Mouse (Mus musculus) cerebellum, postnatal 14 days (tissue): ENCODE measurements at regions not wholly inside any gene's neighbourhood (a gene's known extent, or its start where the extent isn't known, plus 50 kb on each side); places are given as distances from the start of the nearest gene placed in this dataset.
A peak's percentile ranks its signal among the peaks of the same experiment; 100 is the strongest.

Experiments used
- DNase-seq, 2 experiments: peaks; one replicate each; pipeline ENCODE4 v3.0.0; 2021; ENCODE audit warnings: mixed read lengths in 2 of 2

DNA sequence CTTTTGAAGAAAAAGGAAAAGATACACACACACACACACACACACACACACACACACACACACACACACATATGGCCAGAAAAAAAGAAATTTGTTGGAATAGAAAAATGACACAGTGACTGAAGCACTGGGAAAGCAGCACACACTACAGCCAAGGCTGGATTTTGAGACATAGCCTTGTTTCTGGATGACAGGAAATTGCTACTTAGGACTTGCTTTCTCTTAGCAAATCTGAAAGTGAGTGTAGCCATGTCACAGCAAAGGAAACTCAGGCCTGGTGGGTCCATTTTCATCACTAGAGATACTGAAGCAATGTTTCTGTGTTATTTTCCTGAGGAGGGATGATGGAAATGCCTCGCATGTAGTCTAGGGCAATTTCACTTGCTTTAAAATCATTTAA, 271.3 kb upstream of the Gpc5 start:
- no peak for DNase-seq

DNA sequence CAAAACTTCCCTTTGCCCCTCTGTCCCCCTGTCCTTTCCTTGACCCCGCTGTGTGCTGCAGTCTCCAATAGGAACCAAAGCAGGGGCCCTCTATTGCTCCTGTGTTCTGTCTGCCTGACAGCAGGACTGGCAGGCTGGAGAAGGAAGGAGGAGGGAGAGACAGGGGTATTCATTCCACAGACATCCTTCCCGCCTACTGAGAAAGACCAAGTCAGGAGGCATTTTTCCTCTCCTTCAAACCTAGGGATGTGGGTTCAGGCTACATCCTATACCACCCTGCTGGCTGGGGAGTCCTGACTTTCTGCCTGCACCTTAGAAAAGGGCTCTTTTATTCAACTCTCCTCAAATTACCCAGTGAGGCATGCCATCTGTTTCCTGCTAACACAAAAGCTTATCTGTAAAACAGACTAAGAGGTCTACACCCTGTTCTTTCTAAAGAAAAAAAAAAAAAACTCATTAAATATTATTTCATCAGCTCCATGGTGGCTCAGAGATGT, 270.9 kb upstream of the Gpc5 start:
- no peak for DNase-seq

DNA sequence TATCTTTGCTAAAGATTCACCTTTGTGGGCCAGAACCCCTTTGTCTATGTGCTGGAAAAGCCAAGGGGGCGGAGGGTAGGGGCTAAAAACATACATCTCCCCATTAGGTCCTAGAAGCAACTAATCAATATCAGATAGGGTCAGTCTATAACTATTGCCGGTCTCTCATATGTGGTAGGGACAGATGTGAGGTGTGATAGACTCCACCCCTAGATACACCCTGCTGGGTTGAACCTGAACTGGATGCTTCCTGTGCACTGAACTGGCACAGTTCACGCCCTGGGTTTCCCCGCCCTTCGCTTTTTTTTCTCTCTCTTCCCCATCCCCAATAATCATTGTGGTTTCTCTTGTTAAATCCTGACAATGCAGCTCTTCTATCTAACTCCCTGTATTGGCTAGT, 270.3 kb upstream of the Gpc5 start:
- DNase-seq: no peak

DNA sequence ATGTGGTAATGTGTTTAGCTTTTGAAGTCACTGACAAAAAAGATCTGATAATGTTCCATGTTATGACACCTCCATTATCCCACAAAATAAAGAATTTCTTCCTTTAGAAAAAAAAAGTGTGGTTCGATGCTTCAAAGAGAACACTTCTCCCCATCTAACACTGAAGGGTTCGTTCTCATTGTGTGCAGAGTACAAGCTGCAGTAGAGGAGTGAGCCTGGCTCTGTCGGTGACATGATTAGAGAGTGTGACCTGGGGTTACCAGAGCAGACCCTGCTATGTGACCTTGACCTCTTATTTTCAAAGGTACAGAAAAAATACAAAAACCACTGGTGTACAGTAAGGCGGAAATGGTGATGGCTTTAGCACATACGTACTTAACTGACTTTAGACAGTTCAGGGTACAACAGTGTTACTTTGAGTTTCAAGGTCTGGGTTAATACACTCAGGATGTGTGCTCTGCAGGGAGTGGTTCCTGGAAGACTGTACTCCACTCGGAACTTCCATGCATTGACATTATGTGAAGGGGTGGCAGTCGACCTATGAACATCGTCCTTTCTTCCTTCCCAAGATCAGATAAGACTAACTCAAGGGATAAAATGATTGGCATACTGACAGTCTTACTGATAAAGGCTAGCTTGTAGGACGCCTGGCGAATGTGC, 265.2 kb upstream of the Gpc5 start:
- no peak for DNase-seq

DNA sequence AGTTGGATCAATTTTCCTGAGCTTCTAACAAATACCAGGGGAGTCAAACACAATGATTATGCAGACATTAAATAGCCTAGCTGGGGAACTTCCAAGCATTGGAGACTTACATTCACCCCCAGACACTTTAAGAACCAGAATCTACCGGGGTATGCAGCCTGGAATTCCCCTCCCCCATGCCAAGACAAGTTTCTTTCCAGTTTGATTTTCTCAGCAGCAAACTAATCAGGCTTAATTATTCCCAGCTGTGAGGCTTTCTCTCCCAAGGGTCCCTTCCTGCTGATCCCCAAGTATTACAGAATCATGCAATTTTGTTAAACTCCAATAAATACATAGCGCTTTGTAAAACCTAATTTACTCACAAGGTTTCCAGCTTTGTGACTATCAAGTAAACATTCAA, 262.7 kb upstream of the Gpc5 start:
- no peak for DNase-seq

DNA sequence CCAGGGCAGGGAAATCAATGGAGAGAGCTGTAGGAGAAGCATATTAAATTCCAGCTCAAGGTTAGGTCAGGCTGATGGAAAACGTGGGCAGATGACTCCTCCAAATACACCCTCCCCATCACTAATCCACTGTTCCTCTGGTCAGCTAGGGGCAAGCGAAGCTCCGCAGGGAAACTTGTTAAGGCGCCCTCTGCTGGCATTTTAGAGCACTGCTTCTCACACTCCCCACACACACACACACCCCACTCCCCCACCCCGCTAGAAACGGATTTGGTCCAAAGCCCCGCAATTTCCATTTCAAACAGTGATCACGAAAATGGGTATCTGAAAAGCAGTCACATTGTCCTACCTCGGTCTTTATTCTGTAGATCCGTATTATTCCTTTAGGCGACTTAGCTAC, 259.0 kb upstream of the Gpc5 start:
- peak; percentile 25 to 44 for DNase-seq

DNA sequence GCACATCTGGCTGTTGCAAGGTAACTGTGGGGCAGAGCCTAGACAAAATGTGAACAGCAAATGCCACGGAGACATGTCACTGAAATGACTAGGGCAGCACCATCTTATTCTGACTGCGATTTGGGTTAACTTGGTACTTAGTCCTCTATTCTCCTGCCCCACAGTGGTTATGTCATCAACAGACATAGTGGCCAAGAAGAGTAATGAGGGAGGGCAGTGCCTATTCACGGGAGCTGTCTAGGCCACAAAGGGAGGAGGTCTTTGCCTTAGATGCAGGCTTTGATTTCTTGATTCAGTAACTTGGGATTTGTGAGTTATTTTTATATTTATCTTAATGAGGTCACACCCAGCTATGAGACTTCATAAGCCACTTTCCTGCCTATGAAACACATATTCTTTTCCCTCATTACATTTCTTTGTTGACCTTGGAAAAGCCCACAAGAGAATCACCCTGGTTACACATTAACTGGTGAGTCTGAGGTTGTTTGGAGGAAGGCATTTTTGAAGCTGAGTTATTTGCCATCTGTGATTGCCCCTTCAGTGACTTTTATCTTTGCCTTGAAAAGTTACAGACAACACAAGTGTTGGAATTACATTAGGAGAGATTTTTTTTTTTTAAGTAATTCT, 255.2 kb upstream of the Gpc5 start:
- no peak for DNase-seq

DNA sequence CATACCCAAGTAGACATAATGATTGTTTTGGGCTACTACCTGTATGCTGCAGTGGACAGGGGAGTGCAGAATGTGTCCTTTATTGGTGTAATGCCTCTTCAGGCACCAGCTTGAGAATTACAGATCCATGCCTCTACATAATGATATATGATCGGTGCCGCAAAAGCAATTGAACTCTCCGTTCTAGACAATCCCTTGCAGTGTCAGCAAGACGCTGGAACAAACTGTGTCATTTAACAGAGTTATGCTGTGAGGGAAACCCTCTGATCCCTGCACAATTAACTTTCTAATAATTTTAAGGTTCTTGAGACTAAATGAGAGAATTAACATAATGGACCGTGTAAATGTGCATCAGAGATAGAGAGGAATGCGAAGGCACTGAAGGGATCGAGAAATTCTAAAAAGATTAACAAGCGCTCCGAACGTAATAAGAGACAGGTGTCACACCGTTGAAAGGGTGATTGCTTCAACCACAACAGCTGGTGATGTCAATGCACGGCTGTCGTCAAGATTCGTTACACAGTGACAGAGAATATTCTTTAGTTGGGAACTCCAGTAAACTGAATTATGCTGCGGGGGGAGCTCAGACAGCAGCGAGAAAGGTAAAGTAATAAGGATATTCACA, 254.3 kb upstream of the Gpc5 start:
- no peak for DNase-seq

DNA sequence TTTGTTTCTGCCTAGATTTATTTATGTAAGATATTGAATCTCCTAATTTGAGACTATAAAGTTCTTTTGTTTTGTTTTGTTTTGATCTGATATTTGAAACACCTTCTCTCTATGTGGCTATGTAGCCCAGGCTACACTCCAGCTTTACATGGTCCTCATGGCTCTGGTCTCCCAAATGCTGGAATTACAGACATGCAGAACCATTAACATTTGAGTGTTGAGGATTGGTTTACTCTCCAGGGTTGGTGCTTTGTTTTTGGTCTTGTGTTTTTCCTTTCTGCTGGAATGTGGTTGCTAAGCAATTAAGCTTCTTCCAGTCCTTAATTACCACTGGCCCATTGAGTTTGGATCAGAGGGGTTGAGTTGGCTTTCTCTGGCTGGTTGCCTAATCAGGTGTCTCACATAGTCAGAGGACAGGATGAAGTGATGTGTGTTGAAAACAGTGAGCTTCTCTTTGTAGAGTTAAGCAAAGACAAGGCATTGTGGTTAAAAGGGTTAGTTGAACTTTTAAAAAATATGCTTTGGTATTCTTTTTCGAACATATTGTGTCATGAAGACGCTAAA, 252.6 kb upstream of the Gpc5 start:
- DNase-seq: no peak

DNA sequence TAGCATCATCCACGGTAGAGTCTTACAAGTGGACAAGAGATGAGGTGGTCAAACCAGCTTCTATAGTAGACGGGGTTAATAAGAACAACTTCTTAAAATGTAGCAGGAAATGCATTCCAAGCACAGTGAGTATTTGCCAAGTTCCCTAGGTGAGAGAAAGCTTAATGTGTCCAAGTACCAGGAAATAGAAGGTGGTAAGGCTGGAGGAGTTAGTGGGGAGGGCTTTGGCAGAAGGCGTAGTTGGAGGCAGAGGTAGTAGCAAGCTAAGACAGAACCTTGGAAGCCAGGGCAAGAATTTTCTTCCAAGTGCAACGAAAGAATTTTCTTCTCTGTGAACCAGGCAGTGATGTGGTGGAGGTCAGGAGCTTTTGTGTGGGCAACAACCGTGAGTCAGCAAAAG, 251.2 kb upstream of the Gpc5 start:
- DNase-seq: no peak

DNA sequence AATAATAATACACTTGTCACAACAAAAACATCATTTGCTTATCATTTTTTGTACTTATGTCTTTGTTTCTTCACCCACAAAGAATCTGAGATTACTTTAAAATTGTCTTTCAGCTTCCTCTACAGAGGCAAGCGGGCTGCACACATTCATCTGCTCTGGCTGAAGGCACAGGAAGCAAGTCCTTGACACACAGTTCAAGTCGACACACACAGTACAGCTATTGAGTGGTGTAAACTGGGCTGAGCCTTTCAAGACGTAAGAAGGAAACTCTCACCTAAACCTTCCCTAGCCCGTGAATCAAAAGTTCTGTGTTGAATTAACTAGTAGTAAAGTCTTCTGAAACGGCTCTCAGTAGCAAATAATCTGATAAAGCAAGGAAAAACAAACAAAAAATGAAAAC, 250.5 kb upstream of the Gpc5 start:
- no peak for DNase-seq

DNA sequence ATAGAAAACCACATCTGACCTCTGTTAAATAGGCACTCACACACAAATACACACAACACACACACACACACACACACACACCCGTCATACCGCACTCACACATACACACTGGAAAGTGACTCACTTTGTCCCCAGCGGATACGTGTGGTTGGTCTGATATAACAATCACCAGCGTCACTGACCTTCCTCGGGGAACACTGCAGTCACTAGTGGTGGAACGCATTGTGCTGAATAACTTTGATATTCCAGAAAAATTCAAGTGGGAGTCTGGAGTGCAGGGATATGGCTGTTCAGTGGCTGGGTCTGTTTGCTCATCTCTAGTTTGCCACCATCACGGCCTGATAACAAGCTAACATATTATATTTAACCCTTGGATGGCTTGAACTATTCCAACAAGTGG, 249.7 kb upstream of the Gpc5 start:
- no peak for DNase-seq

DNA sequence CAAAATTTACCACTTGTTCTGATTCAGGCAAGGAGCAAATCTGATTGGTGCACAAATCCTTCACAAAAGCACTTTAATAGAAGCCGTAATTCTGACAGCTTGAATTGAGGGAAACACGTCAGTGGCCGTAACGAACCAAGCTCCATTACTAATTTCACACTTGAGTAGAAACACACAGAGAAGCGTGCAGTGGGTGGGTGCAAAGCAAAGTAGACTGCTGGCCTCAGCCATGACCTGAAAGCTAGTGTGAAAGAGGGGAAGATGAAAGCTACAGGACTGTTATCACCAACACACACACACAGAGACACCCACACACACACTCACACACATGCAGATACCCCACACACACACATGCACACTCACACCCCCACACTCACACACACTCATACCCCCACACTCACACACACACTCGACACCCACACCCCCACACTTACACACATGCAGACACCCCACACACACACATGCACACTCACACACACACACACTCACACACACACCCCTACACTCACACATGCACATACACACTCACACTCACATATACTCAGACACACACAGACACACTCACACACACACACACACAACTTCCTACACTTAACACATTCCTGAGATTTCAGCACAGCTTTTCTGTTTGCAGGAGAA, 248.8 kb upstream of the Gpc5 start:
- no peak for DNase-seq

DNA sequence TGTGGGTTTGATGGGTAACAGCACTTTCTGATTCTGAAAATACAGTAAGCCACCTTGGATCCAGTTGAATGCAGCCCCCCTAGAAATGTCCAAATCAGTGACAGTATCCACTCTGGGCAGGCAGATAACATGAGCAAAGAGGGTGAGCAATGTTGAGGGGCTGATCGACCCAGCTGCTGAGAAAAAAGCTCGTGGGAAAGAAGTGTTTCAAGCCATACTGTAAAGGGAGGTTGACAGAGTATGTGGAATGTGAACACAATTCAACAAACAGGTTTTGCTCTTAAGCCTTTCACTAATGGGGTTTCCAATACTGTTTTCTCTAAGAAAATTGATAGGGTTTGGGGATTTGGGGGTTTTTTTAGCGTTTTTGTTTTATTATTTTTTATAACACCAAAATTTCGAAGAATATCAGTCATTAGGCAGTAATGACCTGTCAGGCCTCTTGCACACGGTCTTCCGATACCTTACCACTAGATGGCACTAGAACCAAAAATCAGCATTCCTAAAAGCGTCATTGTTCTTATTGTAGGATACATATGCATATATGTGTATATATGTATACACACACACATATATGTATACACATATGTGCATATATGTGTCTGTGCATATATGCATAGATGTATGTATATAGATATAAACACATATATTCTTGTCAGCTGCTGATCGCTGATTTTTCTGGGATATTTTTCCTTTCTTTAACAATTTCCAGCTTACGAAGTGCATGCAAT, 237.5 kb upstream of the Gpc5 start:
- peak in 1 of 2 experiments; percentile 34 for DNase-seq

DNA sequence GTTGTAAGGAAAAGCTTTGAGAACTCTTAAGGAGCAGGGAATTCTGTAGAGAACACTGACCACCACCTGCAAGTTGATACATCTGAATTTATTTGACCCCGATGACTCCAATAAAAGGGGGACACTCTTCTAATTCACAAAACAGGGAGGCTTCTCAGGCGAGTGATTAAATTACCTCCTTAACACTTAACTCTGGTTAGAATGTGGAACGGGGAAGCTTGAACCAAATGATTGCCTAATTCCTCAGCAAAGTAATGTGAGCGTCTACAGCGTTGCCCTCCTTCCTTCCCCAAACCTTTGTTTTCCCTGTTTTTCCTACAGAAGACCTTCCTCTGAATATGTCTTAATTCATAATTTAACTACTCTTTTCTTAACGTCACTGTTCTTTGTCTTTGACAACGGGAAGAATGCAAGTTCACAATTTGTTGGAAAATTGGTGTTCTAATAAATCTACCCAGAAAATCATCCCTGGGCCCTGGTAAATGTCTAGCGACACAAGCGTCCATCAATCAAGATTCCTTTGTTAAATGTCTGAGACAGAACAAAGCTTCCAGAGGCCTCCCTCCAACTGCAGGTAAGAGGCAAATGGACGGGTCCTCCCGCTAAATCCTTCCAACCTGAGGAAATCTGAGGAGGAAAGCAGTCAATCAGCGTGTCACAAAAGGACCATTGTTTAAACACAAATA, 236.8 kb upstream of the Gpc5 start:
- DNase-seq: no peak

DNA sequence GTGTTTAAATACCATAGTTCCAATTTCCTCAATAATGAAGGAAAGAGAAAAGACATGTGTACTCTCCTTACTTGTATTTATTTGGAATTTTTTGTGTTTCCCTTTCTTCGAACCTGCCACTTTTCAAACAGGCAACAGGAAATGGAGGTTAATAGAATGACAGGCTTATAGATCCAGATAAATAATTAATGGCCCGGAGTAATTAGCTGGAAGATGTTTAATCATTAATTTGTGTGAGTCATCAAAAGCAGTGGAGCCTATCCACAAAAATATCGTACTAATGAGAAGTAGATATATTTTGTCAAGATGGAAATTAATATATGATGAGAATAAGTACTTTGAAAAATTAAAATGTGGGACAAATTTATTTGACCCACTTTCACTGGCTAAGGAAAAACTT, 236.3 kb upstream of the Gpc5 start:
- no peak for DNase-seq

DNA sequence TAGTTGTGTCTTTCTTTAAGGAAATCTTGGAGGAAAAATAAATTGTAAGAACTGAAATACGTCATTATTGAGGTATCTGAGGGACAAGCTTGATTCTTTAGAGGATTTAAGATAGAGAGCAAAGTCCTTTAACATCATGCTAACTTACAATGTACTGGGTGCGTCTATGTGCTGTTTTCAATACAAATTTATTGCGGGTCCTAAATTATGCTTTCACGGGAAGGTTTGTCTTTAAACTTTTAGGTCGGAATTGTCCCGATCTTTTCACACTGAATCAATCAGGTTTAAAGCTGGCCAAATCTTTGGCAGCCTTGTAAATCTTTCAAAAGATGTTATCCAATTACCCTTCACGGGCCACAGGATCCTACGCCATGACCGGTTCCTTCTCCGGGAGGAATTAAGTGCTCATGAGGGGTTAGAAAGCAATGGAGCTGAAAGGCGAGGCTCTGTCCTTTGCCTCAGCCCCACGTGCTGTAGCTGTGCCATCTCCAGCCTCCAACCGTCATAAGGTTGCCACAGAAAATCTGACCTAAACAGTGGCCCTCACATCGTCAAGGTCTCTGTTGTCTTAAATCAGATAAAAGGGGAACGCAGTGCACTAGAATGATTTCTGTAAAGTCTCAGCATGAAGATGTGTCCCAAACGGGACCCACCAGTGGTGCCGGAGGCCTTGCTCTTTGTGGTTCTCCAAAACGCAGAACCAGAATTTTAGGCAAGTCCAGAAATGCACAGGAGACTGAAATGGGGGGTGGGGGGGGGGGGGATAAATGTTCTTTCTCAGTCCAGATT, 235.6 kb upstream of the Gpc5 start:
- no peak for DNase-seq

DNA sequence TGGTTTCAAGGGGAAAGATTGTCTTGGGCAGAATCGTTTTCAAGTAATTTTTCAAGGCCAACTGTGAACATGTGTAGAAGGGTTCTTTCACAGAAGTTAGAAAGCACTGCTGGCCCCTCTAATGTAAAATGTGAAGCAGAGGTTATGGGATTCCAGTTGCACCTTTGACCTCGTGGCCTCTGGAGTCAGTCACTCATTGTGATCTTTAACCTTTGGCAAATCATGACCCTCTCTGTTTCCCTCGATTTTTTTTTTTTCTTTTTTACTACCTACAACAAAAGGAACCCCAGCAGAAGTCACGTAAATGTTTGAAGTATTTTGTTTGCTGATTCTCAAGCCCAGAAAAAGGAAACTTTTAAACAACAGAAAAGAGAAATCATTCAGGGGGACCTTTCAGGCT, 234.8 kb upstream of the Gpc5 start:
- DNase-seq: no peak

DNA sequence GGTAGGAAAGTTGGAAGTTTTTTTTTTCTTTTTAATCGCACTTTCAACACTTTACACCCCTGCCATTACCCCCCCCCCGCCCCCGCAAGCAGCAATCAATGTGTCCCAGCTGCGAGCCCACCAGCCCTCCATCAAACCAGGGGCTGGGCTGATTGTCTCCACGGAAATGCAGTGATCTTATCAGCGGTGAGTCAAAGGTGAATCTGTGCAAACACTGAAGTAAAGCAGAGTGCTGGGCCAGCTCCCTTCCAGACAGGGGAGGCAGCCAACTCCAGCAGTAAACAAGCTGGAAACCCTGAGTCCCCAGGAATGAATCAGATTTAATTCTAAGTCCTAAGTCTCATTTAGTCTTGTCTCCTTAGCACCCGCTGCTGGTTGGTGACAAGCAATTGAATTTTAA, 234.3 kb upstream of the Gpc5 start:
- no peak for DNase-seq

DNA sequence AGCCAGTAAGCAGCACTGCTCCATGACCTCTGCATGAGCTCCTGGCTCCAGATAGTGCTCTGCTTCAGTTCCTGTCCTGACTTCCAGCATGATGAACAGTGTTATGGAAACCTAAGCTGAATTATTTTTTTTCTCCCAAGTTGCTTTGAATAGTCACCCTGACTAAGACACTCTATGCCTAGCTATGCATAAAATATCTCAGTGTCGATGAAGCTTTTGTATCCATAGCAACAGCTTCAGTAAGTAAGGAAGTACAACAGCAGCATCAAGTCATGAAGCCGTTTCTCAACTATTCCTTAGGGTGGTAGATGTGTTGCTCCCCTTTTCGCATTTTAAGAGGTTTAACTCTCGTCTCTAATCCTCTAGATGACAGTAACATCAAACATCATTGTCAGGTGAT, 228.4 kb upstream of the Gpc5 start:
- DNase-seq: no peak

DNA sequence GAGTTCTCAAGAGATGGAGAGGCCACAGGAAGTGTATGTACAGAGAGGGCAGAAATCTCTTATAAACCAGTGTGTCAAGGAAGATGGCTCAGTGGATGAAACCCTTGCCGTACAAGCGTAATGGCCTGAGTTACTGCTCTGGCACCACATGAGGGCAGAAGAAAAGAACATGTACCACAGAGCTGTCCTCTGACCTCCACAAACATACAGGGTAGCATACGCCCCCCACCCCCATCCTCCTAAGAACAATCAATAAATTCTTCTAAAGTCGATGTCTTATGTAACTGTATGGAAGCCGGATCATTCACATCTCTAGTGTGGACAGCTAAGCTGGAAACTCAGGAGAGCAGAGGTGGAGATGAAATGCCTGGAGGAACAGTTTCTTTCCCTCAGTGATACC, 227.9 kb upstream of the Gpc5 start:
- no peak for DNase-seq

DNA sequence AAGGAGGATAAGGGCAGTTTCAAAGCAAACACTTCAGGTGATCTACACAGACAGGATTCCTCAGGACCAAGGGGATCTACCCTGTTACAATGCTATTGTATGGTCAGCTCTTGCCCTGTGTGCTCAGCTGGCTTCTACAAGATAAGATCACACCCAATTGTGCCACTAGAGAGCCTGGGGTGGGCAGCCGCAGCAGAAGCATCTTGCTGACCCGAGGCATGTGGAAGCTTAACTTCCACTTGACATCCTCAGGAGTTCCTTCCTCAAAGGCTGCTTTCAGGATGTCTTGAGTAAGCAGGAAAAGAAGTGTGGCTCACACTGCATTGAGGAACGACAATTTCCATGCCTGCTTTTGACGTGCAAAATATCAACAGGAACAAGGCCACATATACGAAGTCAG, 222.8 kb upstream of the Gpc5 start:
- no peak for DNase-seq
